Mouse (Mus musculus) B cell, adult 2 months (primary cell): ENCODE data around the gene Fbxw8.

Experiments
- DNase-seq, 2 experiments: peaks; one replicate each; pipeline ENCODE4 v3.0.0; 2022

Fbxw8 gene

DNA sequence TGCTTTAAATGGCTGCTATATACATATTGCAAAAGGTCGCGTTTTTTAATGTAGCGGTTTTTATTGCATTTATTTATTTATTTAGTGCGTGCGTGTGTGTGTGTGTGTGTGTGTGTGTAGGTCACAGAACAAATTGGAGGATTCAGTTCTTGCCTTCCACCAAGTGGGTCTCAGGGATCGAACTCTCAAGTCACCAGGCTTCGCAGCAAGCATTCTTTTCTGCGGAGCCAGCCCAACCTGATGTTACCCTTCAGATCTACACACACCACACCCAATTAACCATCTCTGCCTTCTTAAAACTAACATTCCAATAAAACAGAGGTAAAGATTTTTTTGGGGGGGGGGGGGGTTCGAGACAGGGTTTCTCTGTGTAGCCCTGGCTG, 292 bp upstream of the Fbxw8 start:
- DNase-seq: no peak

DNA sequence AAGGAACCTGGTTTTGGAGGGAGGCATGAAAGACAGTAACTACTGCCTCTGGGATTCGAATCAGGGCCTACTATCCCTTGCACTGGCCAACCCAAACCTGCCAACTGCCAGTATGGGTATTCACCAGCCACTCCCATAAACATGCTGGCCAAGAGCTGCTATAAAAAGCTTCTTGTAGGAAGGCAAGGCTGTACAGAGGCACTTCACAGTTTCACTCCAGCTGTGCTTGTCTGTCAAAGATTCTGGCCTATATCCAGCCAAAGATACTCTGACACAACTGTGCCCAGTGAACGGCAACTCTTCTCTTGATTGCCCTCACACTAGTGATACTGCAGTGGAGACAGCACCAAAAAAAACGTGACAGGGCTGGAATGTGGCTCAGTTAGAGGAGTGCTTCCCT, 5.6 kb downstream of the Fbxw8 start:
- DNase-seq: no peak

DNA sequence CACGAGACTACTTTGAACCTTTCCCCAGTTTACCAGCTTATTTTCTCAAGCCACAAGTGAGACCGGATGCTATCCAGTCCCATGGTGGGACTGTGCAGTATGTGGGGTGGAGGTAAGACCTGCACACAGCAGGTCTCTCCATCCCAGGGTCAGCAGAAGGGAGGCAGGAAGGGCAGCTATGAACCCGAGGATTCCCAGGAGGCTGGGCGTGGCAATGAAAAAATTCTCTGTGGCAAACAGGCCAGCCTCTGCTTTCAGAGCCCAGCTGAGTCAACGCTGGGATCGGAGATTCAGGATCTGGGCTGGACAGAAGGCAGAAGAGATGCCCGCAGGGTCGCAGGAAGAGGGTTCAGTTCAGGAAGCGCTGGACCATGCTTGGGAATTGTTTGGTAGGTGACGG, 8.0 kb downstream of the Fbxw8 start:
- no peak for DNase-seq

DNA sequence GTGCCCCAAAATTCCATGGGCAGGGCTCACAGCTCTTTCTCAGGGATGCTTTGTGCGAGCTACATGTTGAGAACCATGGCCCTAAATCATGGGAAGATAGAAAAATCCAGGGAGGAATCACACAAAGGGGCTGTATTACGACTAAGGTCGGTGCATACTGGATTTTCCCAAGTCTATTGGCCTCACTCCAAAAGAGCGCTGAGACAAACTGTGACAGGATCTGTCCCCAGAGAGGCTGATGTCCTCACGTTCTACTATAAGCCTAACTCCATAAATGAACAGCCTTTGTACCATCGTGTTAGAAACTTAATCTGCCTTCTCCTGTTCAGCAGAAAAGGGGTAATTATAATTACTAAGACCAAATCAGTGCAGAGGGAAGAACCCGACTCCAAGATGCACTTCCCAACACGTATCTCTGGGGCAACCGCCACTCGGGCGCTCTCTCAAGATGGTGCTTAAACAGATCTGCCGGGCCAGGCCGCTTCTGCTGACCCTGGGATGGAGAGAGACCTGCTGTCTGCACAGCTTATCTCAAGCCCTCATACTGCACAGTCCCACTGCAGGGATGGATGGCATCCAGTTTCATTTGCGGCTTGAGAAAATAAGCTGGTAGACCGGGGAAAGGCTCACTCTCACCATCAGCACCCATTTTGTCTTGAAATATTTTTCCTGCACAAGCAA, 9.1 kb downstream of the Fbxw8 start:
- DNase-seq: no peak

DNA sequence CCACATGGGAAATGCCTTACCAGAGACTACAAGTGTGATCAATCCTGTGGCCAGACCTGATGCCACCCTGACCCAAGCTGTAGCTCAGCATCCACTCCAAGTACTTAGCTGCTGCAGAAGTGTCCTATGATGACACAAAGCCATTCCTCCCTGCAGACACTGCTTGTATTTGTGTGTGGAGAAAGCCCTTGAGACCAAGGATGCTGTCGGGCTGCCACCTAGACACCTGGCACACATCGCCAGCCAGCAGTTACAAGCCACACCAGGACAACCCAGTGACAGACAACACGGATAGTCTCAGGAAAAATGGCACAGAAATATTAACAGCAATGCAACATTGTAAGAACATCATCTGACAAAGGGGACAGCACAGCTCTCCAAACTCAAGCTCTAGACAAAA, 9.8 kb downstream of the Fbxw8 start:
- DNase-seq: no peak

DNA sequence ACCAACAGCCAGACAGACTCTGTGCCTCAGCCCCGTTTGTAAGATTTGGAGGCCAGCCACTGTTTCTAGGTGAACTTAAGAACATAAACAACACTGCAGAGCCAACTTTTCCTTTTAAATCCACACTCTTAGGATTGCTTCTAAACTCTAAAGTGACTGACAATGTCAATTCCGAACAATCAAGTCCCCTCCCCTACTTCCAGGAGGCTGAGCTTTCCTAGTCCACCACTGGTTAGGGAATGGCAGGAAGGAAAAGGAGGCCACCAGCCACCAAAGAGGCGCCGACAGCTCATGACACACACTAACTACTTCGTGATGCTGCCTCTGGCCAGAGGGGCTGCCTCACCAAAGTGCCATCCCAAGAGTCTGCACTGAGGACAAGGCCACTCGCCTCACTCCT, 10.5 kb downstream of the Fbxw8 start:
- no peak for DNase-seq

DNA sequence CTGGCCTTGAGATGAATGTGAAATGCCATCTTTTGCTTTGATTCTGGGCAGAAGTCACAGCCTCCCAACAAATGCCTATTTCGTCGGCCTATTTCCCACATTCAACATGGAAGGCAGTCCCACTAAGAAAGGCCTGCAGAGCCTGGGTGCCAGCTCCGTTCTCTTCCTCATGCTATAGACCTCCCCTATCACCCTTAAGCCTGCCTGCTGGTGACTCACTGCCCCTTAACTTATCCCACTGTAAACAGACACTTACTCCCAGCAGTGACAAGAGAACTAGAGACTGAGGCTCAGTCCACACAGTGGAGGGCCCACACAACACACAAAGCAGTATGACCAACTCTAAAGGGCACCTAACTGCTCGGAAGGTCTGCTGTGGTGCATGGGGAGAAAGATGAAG, 10.9 kb downstream of the Fbxw8 start:
- DNase-seq: no peak

DNA sequence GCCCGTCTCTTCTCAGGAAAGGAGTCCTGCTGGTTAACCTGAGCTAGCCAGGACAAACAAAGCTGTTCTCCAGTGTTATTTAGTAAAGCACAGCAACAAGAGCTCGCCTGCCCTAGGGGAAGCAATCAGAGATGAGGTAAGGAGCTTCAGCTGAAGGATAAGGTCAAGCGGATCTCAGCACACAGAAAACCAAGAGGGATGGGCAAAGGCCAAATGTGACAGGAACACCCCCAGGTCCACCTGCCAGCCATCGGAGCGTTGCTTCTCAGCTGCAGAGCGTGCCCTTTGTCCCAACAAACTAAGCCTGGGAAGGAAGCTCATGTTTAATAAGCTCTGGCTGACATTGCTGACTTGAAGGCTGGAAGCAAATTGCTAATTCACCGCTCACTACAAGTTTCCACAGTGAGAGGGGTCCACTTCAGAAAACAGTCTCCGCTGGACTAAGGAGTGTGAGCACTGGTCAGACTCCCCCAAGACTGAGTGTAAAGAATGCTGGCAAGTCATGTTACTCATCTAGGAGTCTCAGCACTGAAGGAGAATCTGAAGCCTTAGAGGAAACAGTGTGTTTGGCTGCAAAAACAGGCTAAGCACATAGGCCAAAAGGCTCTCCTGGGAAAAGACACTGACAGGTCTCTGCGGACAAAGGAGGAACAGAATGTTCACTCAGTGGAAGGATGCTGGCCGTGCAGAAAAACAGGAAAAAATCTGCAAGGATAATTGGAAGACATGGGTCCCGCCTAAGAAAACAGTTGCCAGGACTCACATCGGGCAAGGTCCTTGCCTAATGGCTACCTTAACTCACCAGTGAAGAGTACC, 11.8 kb downstream of the Fbxw8 start:
- no peak for DNase-seq

DNA sequence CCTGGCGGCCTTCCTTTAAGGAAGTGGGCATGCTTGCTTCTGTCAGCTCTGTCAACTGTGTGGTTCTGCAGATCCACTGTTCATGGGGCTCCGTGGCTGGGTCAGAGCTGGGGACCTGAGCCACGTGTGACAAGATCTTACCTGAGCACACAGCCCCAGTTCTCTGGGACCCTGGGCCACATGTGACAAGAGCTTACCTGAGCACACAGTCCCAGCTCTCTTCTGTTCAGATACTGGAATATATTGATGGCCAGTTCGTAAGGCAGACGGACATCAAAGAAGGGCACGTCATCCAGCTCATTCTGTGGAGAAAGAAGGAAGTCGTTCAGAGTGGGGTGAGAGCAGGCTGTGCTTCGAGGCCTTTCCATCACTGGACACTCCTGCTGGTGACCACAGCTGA, 12.8 kb downstream of the Fbxw8 start:
- no peak for DNase-seq

DNA sequence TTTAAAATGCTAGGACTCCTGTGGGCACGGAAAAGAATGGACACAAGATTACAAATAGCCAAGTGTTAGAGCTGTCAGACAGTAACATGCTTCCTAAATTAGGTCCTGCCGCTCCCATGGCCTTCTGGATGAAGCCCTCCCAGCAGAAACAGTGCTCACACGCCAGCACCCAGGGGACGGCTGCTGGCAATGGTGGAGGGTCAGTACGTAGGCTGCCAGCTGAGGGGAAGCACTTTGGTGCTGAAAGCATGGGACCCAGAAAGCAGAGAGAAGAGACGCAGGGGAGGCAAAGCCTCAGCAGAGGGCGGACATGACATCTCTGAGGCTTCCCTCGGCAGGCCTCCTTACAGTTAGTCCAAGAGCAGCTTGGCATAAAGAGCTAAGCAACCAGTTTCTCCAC, 15.6 kb downstream of the Fbxw8 start:
- DNase-seq: no peak

DNA sequence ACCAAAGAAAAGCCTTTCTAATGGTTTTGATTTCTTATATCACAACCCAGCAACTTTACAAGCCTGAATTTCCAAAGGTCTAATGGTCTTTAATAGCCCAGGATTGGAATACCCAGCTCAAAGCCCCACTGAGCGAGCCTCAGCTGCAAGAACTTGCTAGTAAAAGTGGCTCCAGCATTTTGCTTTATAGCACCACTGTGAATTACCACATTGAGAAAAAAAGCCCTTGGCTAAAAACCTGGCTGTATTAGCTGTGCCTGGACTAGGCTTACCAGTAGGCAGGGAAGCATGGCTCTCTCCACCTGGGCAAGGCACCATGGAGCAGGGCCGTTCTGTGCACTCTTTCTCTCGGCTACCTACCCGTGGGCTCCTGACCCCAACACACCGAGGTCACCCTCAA, 18.9 kb downstream of the Fbxw8 start:
- no peak for DNase-seq

DNA sequence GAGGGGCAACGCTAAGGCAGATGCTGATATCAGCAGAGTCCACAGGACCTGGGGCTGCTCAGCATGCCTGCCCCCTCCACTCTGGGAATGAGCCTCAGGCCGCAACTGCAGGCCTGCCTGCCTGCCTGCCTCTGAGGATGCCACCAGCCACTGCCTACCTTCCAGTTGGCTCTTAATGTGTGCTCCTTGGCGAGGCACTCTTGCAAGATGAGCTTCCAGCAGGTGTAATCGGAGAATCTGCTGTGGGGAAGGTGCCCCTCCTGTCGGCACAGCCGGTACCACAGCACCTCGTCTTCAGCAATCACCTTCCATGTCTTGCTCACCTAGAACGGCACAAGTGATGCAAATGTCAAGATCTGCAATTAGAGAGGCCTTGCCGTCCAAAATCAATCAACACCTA, 26.6 kb downstream of the Fbxw8 start:
- DNase-seq: no peak

DNA sequence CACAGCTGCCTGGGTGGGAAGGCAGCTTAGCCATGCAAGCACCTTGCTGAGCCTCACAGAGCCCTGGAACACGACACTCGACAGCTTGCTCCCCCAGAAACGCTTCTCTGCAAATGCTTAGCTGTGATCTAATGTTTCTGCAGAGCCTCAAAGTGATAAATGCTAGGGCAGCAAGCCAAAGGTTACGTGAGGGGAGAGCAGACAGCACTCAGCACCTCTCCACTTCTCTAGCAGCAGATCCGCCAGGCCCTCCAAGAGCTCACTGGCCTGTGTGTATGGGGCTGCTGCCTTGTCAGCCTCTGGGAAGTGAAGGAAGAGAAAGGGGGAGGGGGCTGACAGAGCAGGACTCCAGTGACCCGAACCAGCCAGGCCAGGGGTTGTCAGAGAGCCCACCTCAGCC, 27.1 kb downstream of the Fbxw8 start:
- no peak for DNase-seq

DNA sequence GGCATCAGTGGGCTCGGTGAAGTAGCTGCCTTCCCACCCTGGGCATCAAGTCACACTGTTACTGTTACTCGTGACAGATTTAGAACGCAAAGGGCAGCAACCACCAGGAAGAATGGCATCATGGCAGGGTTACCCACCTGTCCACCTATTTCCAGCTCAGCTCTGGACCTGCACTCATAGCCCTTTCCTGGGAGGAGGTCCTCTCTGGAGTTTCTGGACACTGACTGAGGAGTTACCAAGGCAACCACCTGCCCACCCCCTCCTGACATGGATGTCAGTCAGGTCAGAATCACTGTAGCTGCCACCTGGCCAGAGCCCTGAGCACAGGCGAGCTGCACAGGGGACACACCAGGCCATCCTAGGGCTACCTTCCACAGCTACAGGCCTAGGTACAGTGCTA, 28.6 kb downstream of the Fbxw8 start:
- no peak for DNase-seq

DNA sequence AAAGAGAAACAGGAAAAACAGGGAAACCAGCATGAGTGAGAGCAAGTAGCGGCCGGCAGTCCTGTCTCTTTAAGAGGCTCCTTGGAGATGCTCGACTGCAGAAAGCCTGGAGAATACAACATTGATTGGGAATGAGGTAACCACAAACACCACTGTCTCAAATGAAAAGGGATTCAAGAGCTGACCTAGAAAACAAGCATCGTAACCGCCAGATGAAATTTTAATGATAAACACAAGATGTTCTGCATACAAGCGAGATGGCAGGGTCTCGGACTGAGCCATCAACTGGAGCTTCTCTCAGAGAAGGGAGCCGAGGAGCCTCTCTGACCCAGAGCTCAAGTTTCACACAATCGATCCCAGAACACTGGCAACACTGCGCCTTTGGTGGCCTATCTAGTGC, 32.2 kb downstream of the Fbxw8 start:
- DNase-seq: no peak

DNA sequence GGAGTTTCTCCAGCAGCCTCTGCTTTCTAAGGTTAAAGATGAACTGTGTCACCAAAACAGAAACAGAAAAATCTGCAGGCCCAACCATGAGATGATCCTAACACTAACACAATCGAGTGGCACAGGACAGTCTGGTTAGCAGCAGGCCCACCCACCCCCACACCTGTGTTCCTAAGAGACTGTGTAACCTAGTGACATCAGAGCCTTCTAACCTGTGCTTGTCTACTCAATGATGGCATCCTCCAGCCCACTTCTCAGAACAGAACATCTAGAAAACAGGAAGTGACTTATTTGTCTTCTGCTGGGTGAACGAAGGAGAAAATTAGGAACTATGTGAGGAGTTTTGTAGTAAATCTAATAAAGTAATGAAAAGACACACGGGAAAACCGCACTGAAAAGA, 33.3 kb downstream of the Fbxw8 start:
- DNase-seq: no peak

DNA sequence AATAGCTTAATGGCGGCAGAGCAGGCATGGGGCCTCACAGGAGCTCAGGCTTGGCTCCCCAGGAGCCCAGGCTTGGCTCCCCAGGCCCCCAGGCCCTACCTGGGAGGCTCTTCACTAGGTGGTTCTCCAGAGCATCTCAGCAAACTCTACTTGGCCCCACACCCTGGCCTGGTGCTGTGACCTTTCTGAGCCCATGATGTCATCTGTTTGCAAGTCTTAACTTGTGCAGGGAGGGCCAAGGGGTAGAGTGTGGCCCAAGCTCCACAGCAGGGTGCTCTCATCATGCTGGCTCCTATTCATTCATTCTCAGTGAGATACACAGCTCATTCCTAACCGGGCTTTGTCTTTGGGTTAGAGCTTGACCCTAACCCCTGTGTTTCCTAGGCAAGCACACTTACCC, 34.6 kb downstream of the Fbxw8 start:
- no peak for DNase-seq

DNA sequence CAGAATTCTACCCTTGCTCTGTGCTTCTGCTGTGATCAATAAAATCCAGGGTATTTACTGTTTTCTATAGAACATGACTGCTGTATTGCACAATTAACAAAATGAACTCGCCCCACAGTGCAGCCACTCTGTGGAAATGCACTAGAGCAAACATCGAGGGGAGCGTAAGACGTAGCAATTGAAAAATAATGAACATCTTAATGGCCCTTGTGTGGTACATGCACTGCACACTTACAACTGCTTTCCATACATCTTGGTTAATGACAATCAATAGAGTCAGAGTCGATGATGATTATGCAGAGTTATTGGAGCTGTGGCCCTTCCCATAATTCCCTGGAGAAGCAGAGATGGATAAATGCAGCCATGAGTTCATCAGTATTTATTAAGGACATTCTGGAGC, 36.3 kb downstream of the Fbxw8 start:
- no peak for DNase-seq

DNA sequence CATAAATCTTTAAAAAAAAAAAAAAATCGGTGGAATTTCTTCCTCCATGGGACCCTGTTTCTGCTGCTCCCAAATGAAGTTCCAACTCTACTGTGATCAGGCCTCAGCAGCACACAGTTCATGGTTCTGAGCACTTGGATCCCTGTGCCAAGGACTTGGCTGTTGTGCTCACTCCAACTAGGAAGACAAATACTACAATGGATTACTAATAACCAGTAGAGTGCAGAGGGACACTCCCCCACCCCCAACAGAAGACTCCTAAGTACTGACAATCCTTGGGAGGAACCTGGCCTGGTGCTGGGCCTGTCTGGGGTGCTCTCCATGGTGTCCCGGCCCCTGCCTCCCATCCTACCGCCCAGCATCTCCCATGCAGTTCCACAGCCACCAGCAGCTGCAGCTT, 36.9 kb downstream of the Fbxw8 start:
- no peak for DNase-seq

DNA sequence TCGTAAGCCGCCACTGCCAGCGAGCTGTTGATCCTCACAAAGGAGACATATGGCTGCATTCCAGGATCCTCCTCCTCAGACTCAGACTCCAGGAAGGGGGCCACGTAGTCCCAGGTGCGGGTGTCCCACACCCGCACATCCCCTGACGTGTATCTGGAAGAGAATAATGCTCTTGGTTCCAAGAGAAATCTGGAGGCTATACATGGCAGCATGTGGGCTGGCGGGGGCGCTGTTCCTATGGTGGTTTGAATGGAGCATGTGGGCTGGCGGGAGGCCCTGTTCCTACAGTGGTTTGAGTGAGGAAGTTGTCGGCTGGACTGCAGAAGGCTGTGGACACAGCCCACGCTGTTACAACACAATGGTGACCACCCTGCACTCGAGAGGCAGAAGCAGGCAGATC, 41.6 kb downstream of the Fbxw8 start:
- no peak for DNase-seq

DNA sequence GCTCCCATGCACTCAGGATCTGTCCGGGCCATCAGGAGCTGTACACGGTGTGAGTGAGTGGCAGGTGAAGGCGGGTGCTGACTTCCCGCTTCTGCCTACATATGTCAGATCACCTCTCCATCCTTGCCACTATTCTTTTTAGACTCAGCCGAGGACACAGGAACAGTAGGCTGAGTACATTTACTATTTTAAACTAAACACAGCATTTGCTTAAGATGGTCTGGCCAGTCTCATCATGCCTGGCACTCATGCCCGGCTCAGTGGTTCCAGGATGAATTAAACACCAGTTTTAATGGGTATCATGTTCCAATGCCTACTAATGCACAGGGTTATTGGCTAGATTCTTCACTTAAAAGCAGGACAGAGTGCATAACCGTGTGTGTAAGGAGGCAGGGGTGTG, 42.2 kb downstream of the Fbxw8 start:
- DNase-seq: no peak

DNA sequence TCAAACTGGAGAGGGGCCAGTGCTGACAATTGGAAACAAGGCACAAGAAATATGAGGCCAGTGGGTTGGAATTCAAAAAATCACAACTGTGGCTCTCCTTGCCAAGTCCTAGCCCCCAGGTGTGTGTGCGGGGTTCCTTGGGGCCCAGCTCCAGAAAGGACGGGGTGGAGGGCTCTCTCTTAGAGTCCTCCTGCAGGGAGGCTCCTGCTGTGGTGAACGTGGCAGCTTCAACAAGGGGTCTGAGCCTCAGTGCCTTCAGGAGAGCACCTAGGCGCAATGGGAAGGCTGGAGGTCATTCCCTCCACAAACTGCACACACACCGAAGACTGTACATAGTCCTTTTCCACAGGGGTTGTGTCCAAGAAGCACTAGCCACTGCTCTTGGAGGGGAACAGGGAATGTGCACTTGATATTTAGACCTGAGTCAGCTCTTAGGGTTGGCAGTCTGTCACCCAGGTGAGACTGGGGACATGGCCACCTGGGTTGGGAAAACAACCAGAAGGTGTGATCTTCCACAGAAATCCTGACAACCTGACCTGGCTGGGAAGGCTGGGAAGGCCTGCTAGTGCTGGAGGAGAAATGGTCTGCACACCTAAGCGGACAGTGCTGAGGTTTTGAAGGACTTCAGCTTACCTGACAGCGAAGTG, 46.3 kb downstream of the Fbxw8 start:
- no peak for DNase-seq

DNA sequence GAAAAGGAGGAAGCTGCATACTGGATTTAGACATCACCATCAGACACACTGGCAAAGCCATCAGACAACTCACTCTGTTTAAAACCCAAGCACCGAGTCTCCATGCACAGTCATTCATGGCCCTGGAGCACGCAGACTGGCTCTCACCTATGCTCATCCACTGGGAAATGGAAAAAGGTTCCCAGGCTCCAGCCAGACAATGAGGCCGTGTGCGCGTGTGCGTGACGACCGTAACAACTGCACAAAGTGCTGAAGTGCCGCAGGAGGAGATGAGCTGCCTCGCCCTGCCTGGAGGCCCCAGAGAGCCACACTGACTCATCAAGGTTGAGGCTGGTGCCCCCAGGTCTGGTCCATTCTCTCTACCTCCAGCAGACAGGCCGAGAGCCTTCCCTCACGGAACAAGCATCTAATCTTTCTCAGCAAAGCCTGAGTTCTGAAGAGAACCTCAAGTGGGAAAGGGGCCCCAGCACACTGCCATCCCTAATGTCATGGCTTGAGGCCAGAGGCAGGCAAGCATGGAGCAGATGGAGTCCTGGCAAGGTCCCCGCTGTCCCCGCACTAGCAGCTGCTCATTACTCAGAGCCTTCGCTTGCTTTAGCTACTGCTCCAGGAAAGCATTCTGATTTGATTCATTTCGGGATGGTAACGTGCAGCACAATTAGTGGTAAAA, 47.0 kb downstream of the Fbxw8 start:
- no peak for DNase-seq

DNA sequence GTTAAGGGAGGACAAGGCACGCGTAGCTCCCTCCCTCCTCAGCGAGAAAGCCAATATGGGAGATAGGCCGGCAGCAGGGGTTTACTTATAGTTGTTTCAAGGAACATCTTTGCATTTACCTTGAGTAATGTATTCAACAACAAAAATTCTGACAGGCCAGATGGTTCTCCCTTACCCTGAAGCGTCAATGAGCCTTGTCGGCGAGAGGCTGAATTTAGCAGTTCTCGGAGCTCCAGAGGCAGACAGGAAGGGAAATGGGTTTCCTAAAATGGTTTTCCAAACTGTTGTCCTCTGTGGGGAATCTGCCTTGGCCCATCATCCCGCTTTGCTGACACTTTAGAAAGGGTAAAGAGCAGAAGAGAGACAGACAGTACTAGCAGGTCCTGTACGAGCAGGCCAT, 48.6 kb downstream of the Fbxw8 start:
- DNase-seq: no peak
